Mouse (Mus musculus) neural tube, embryonic 13.5 days (tissue): Measurements from ENCODE around the gene St14. TPM values are rescaled to one million over a fixed set of nuclear protein-coding genes. Genes with fewer than 3 reads are reported as not detected.

Experiments used
- ATAC-seq: fragments of 200-750 bp; cut with Nextera tagmentation; 2 replicates; pipeline ENCODE4 v1.8.0; 2017; ENCODE audit warnings: low read depth, mild to moderate bottlenecking, moderate TSS enrichment, moderate library complexity
- H3K27ac ChIP-seq: fragments of 300-500 bp; sonication (generic); replicated peaks from 2 replicates; pipeline ENCODE4 v1.5.1; 2015; ENCODE audit warnings: moderate library complexity, mild to moderate bottlenecking, inconsistent platforms
- H3K27me3 ChIP-seq: fragments of 300-500 bp; sonication (generic); 2 replicates; pipeline ENCODE4 v1.6.1; 2015; ENCODE audit warnings: mild to moderate bottlenecking, inconsistent platforms
- H3K36me3 ChIP-seq: fragments of 300-500 bp; sonication (generic); 2 replicates; pipeline ENCODE4 v1.6.1; 2015; ENCODE audit warnings: mild to moderate bottlenecking, inconsistent platforms
- H3K4me1 ChIP-seq: fragments of 300-500 bp; sonication (generic); replicated peaks from 2 replicates; pipeline ENCODE4 v1.6.1; 2015; ENCODE audit warnings: inconsistent platforms
- H3K4me2 ChIP-seq: fragments of 300-500 bp; sonication (generic); 2 replicates; pipeline ENCODE4 v1.6.1; 2015; ENCODE audit warnings: inconsistent platforms, mild to moderate bottlenecking, moderate library complexity
- H3K4me3 ChIP-seq: fragments of 300-500 bp; sonication (generic); 2 replicates; pipeline ENCODE4 v1.5.1; 2015; ENCODE audit warnings: mild to moderate bottlenecking, inconsistent platforms
- H3K9ac ChIP-seq: fragments of 300-500 bp; sonication (generic); 2 replicates; pipeline ENCODE4 v1.6.1; 2015; ENCODE audit warnings: moderate library complexity, mild to moderate bottlenecking, inconsistent platforms
- H3K9me3 ChIP-seq: fragments of 300-500 bp; sonication (generic); 2 replicates; pipeline ENCODE4 v1.6.1; 2016; ENCODE audit warnings: inconsistent platforms
- WGBS: fragments of 180-500 bp; shearing (Covaris S2); methylation state at CpG from one replicate; pipeline ENCODE4 v1.1.7; 2015; 5-methylcytosine and 5-hydroxymethylcytosine counted together
- polyA plus RNA-seq: library from polyadenylated mRNA; unstranded; fragments of >200 nt; fragmentation: Nextera tagmentation; extraction: Ambion mirVana; gene quantifications from 2 replicates; pipeline ENCODE4 v1.2.1, GENCODE M21; 2015

St14 gene
- polyA plus RNA-seq, 1 experiment from 2014 or later = 0.39 TPM

GRCm38 (mm10) chr9:31119405-31119804 is 12.2 kb downstream of the St14 start:
- no peak overlapping the region for H3K27ac ChIP-seq
- no peaks in the 10 kb centered on the region for H3K36me3 ChIP-seq

GRCm38 (mm10) chr9:31118520-31119298 is 12.9 kb downstream of the St14 start:
- Histone ChIP-seq H3K9ac (no peak overlapping the region), H3K27ac (no peak overlapping the region), H3K36me3 (no peaks in the 10 kb centered on the region), H3K4me3 (no peak overlapping the region), H3K9me3 (no peaks in the 10 kb centered on the region), H3K4me2 (no peak overlapping the region), H3K27me3 (no peaks in the 10 kb centered on the region), H3K4me1 (no peaks in the 10 kb centered on the region)
- no peak for ATAC-seq
- WGBS = 39% methylated on average over 11 of the region's 11 CpGs

More at GRCm38 (mm10) chr9:31119405-31119804, 12.2 kb downstream of the St14 start:
- WGBS = 79% methylated on average over 5 of the region's 5 CpGs
- H3K9me3 ChIP-seq = no peaks in the 10 kb centered on the region
- H3K4me3 ChIP-seq = no peak overlapping the region
- H3K4me2 ChIP-seq = no peak overlapping the region
- no peak overlapping the region for H3K9ac ChIP-seq
- ATAC-seq = no peak
- H3K27me3 ChIP-seq = no peaks in the 10 kb centered on the region
- no peaks in the 10 kb centered on the region for H3K4me1 ChIP-seq

GRCm38 (mm10) chr9:31117488-31117887 is 14.2 kb downstream of the St14 start:
- 90% methylated on average over 6 of the region's 6 CpGs for WGBS
- no peak overlapping the region for H3K9ac ChIP-seq
- H3K4me2 ChIP-seq = no peak overlapping the region
- H3K27ac ChIP-seq = no peak overlapping the region
- H3K4me3 ChIP-seq = no peak overlapping the region
- no peak for ATAC-seq
- no peaks in the 10 kb centered on the region for H3K27me3 ChIP-seq
- no peaks in the 10 kb centered on the region for H3K9me3 ChIP-seq
- no peaks in the 10 kb centered on the region for H3K36me3 ChIP-seq
- no peaks in the 10 kb centered on the region for H3K4me1 ChIP-seq

- Histone ChIP-seq H3K27me3 (no peaks in the 10 kb centered on the region), H3K36me3 (no peaks in the 10 kb centered on the region), H3K4me3 (no peak overlapping the region), H3K9ac (no peak overlapping the region), H3K4me1 (no peaks in the 10 kb centered on the region), H3K9me3 (no peaks in the 10 kb centered on the region), H3K27ac (no peak overlapping the region), H3K4me2 (no peak overlapping the region)
- 94% methylated on average over 11 of the region's 11 CpGs for WGBS
- ATAC-seq = no peak
Measured at GRCm38 (mm10) chr9:31117088-31117487, 14.6 kb downstream of the St14 start.

DNA sequence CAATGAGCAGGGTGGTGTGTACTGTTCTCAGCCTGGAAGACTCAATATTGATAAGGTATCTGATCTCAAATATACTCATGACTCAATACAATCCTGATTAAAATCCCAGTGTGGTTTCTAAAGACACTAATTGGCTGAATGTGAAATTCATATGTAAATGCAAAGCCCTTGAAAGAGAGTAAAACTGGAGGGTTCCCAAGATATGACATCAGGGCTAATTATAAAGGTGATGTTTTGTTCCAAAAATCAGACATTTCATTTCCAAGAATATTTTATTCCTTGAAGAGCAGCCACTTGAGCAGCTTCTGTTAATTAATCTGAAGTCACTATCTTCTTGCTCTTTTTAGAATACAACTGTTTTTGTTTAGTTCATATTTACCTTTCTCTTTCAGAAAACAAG is 16.1 kb downstream of the St14 start:
- H3K27me3 ChIP-seq = no peaks in the 10 kb centered on the region
- H3K4me1 ChIP-seq = no peaks in the 10 kb centered on the region
- no peaks in the 10 kb centered on the region for H3K36me3 ChIP-seq
- H3K4me3 ChIP-seq = no peak overlapping the region
- no peak overlapping the region for H3K9ac ChIP-seq
- ATAC-seq = no peak
- H3K27ac ChIP-seq = no peak overlapping the region
- H3K4me2 ChIP-seq = no peak overlapping the region
- H3K9me3 ChIP-seq = no peaks in the 10 kb centered on the region

- 87% methylated on average over 8 of the region's 8 CpGs for WGBS
- no peak for ATAC-seq
- H3K9ac ChIP-seq = no peak overlapping the region
Measured at GRCm38 (mm10) chr9:31108464-31108863, 23.2 kb downstream of the St14 start.

GRCm38 (mm10) chr9:31098118-31098517 is 33.5 kb downstream of the St14 start:
- Histone ChIP-seq H3K9me3 (no peaks in the 10 kb centered on the region), H3K4me3 (no peak overlapping the region), H3K9ac (no peak overlapping the region), H3K27ac (no peak overlapping the region), H3K4me1 (0 out of 2 replicates have a peak, but pooled peaks cover 3% of the 10 kb centered on the region), H3K4me2 (no peak overlapping the region), H3K36me3 (no peaks in the 10 kb centered on the region), H3K27me3 (no peaks in the 10 kb centered on the region)
- 76% methylated on average over 6 of the region's 6 CpGs for WGBS
- ATAC-seq = no peak

More at GRCm38 (mm10) chr9:31108464-31108863, 23.2 kb downstream of the St14 start:
- H3K4me3 ChIP-seq = no peak overlapping the region
- no peak overlapping the region for H3K4me2 ChIP-seq
- no peak overlapping the region for H3K27ac ChIP-seq
- H3K4me1 ChIP-seq = no peaks in the 10 kb centered on the region
- H3K27me3 ChIP-seq = no peaks in the 10 kb centered on the region
- no peaks in the 10 kb centered on the region for H3K9me3 ChIP-seq
- H3K36me3 ChIP-seq = no peaks in the 10 kb centered on the region

- WGBS = 87% methylated on average over 20 of the region's 20 CpGs
- Histone ChIP-seq H3K4me3 (no peak overlapping the region), H3K4me2 (no peak overlapping the region), H3K9me3 (no peaks in the 10 kb centered on the region), H3K36me3 (no peaks in the 10 kb centered on the region), H3K27ac (no peak overlapping the region), H3K27me3 (no peaks in the 10 kb centered on the region), H3K9ac (no peak overlapping the region), H3K4me1 (0 out of 2 replicates have a peak, but pooled peaks cover 3% of the 10 kb centered on the region)
- ATAC-seq = no peak; the same call in 1 of the 2 replicates
Measured at GRCm38 (mm10) chr9:31097088-31098082, 34.3 kb downstream of the St14 start.

GRCm38 (mm10) chr9:31092833-31093195 is 38.8 kb downstream of the St14 start:
- Histone ChIP-seq H3K4me2 (no peak overlapping the region), H3K27me3 (no peaks in the 10 kb centered on the region), H3K4me3 (no peak overlapping the region), H3K9me3 (no peaks in the 10 kb centered on the region), H3K4me1 (0 out of 2 replicates have a peak, but pooled peaks cover 3% of the 10 kb centered on the region), H3K27ac (no peak overlapping the region), H3K9ac (no peak overlapping the region), H3K36me3 (no peaks in the 10 kb centered on the region)
- 96% methylated on average over 10 of the region's 10 CpGs for WGBS
- no peak for ATAC-seq

DNA sequence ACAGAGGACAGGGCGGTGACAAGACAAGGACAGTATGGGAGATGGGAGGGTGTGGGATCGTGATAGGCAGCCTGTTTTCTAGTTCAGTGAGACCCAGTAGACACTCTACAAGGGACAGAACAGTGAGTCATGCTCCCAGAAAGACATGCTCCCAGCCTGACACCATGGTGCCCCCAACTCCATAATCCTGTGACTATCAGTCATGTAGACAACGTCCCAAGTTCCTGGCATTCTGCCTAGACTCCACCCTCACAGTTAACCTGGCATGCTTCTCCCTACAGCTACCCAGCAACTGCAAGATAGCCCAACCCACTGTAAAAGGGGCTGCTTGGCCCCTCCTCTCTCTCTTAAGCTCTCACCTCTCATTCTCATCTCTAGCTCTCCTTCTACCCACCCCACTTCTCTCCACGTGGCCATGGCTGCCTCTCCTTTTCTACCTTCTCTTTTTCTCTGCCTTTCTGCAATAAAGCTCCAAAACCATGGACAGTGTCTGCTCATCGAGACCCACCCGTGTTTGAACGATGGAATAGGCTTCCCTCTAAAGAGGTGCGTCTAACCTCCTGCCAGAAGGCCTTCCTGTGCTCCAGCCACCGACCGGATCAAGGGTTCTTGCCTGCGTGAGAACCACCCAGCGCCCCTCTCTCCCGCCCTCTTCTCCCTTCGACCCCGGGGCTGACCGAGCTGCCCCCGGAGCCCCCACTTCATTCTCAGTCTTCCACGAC is 39.4 kb downstream of the St14 start:
- Histone ChIP-seq H3K4me3 (no peak overlapping the region), H3K9ac (no peak overlapping the region), H3K27ac (no peak overlapping the region), H3K36me3 (no peaks in the 10 kb centered on the region), H3K9me3 (no peaks in the 10 kb centered on the region), H3K27me3 (no peaks in the 10 kb centered on the region), H3K4me1 (no peaks in the 10 kb centered on the region), H3K4me2 (no peak overlapping the region)
- ATAC-seq = no peak
- WGBS = 91% methylated on average over 18 of the region's 18 CpGs

DNA sequence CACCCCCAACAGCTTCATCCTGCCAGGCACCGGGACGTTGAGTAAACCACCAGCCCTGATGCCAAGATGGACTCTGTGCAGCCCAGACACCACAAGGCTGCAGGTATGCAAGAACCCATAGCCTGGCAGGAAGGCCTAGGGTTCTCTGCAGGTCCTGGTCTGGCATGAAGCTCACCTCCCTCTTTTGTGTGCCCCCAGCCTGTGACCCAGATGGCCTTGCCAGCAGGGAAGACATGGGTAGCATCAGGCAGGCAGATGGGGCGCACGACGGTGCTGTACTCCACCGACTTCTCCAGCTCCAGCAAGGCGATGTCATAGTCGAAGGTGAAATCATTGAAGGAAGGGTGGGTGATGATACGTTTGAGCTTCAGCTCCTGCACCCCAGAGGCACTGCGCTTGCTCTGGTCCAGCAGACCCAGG is 40.5 kb downstream of the St14 start:
- no peaks in the 10 kb centered on the region for H3K27me3 ChIP-seq
- H3K36me3 ChIP-seq = no peaks in the 10 kb centered on the region
- no peak for ATAC-seq
- H3K27ac ChIP-seq = no peak overlapping the region
- H3K9me3 ChIP-seq = no peaks in the 10 kb centered on the region
- H3K4me3 ChIP-seq = no peak overlapping the region
- WGBS = 90% methylated on average over 10 of the region's 10 CpGs
- no peak overlapping the region for H3K9ac ChIP-seq
- H3K4me2 ChIP-seq = no peak overlapping the region
- H3K4me1 ChIP-seq = no peaks in the 10 kb centered on the region
